Mouse (Mus musculus) spleen, adult 2 months (tissue): ENCODE measurements around the gene Lamp1. TPM values are rescaled to one million over a fixed set of nuclear protein-coding genes. Genes with fewer than 3 reads are reported as not detected.

Experiments used
- DNase-seq, 2 experiments: peaks; one replicate each; pipeline versions ENCODE4 v3.0.0 to v3.0.0-alpha.2; 2012 to 2021; ENCODE audit warnings: low spot score in 2 of 2, low read depth in 1 of 2
- H3K27ac ChIP-seq: fragments of 200-500 bp; 2 replicates; pipeline ENCODE4 v1.5.1; 2012; ENCODE audit warnings: low read length, inconsistent platforms; ENCODE audit not compliant: insufficient read depth
- H3K27me3 ChIP-seq: fragments of 200-500 bp; 2 replicates; pipeline ENCODE4 v1.6.1; 2012; ENCODE audit warnings: mild to moderate bottlenecking, moderate library complexity, low read length, inconsistent platforms; ENCODE audit not compliant: control insufficient read depth, insufficient read depth
- H3K36me3 ChIP-seq: fragments of 200-500 bp; 2 replicates; pipeline ENCODE4 v1.6.1; 2012; ENCODE audit warnings: mild to moderate bottlenecking, low read length, inconsistent platforms; ENCODE audit not compliant: control insufficient read depth, insufficient read depth
- H3K4me1 ChIP-seq: fragments of 200-500 bp; 2 replicates; pipeline ENCODE4 v1.6.1; 2011; ENCODE audit warnings: inconsistent platforms; ENCODE audit not compliant: control insufficient read depth, insufficient read depth, insufficient read length
- H3K4me3 ChIP-seq: fragments of 200-500 bp; 2 replicates; pipeline ENCODE4 v1.5.1; 2011; ENCODE audit warnings: mild to moderate bottlenecking, inconsistent platforms; ENCODE audit not compliant: insufficient read depth, insufficient read length; ENCODE audit errors: extremely low read depth
- CTCF ChIP-seq: fragments of 200-500 bp; IDR thresholded peaks from 2 replicates; pipeline ENCODE4 v1.5.1; 2011; ENCODE audit warnings: mild to moderate bottlenecking, inconsistent platforms; ENCODE audit not compliant: insufficient read depth, insufficient read length, insufficient replicate concordance; ENCODE audit errors: extremely low read depth
- POLR2A ChIP-seq: fragments of 200-500 bp; IDR thresholded peaks from 2 replicates; pipeline ENCODE4 v1.6.1; 2011; ENCODE audit warnings: low read depth, low read length, inconsistent platforms
- WGBS: fragments of 180-500 bp; shearing (Covaris S2); methylation state at CpG from one replicate; pipeline ENCODE4 v1.1.7; 2018; 5-methylcytosine and 5-hydroxymethylcytosine counted together
- polyA plus RNA-seq: library from polyadenylated mRNA; depleted of rRNA; stranded (reverse); fragments of >200 nt; gene quantifications from 2 replicates; pipeline ENCODE4 v1.2.3, GENCODE M21; 2012

The Lamp1 gene
- polyA plus RNA-seq, 1 experiment = 234 TPM

DNA sequence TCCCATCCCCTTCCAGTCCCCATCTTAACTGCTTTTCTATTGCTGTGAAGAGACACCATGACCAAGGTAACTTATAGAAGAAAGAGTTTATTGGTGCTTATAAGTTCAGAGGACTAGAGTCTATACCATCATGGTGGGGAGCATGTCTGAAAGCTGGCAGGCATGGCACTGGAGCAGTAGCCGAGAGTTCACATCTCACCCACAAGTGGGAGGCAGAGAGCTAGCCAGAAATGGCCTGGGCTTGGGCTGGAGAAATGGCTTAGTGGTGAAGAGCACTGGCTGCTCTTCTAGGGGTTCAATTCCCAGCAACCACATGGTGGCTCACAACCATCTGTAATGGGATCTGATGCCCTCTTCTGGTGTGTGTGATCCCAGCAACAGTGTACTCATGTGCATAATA, 44.5 kb downstream of the Lamp1 start:
- Histone ChIP-seq H3K36me3 (no peaks in the 10 kb centered on the region), H3K4me3 (no peak overlapping the region), H3K27me3 (peaks cover 12% of the 10 kb centered on the region), H3K4me1 (no peaks in the 10 kb centered on the region; the same call in none of the 2 replicates), H3K27ac (no peak overlapping the region)
- TF ChIP-seq POLR2A = no peak
- TF ChIP-seq CTCF = no peak
- no peak for DNase-seq
- WGBS = 58% methylated on average over 1 of the region's 1 CpGs

- 76% methylated on average over 12 of the region's 12 CpGs for WGBS
- H3K4me3 ChIP-seq = no peak overlapping the region
- no peaks in the 10 kb centered on the region for H3K36me3 ChIP-seq
- H3K27me3 ChIP-seq = peaks cover 11% of the 10 kb centered on the region
- H3K4me1 ChIP-seq = no peaks in the 10 kb centered on the region; the same call in none of the 2 replicates
- DNase-seq = no peak
- TF ChIP-seq CTCF (no peak), POLR2A (no peak)
- H3K27ac ChIP-seq = no peak overlapping the region
Observed at GRCm38 (mm10) chr8:13204371-13205140, 45.6 kb downstream of the Lamp1 start.

GRCm38 (mm10) chr8:13205311-13205710, 46.4 kb downstream of the Lamp1 start:
- Histone ChIP-seq H3K4me1 (no peaks in the 10 kb centered on the region; the same call in none of the 2 replicates), H3K27me3 (peaks cover 6% of the 10 kb centered on the region), H3K27ac (no peak overlapping the region), H3K36me3 (no peaks in the 10 kb centered on the region), H3K4me3 (no peak overlapping the region)
- no peak for DNase-seq
- TF ChIP-seq POLR2A = no peak
- no peak for TF ChIP-seq CTCF
- 94% methylated on average over 5 of the region's 5 CpGs for WGBS

GRCm38 (mm10) chr8:13206290-13206689, 47.3 kb downstream of the Lamp1 start:
- Histone ChIP-seq H3K36me3 (no peaks in the 10 kb centered on the region), H3K4me1 (no peaks in the 10 kb centered on the region), H3K27me3 (0 out of 2 replicates have a peak, but pooled peaks cover 2% of the 10 kb centered on the region), H3K27ac (no peak overlapping the region), H3K4me3 (no peak overlapping the region)
- 78% methylated on average over 5 of the region's 5 CpGs for WGBS
- TF ChIP-seq CTCF (no peak), POLR2A (no peak)
- no peak for DNase-seq

GRCm38 (mm10) chr8:13208627-13209355, 49.8 kb downstream of the Lamp1 start:
- H3K27me3 ChIP-seq = no peaks in the 10 kb centered on the region
- H3K4me1 ChIP-seq = peaks cover 8% of the 10 kb centered on the region; the same call in 1 of the 2 replicates
- no peak overlapping the region for H3K4me3 ChIP-seq
- TF ChIP-seq POLR2A = no peak
- no peak for TF ChIP-seq CTCF
- WGBS = 25% methylated on average over 6 of the region's 6 CpGs
- no peak overlapping the region for H3K27ac ChIP-seq
- H3K36me3 ChIP-seq = no peaks in the 10 kb centered on the region
- no peak for DNase-seq

GRCm38 (mm10) chr8:13209770-13210169, 50.8 kb downstream of the Lamp1 start:
- Histone ChIP-seq H3K27me3 (no peaks in the 10 kb centered on the region), H3K4me1 (peaks cover 14% of the 10 kb centered on the region; the same call in 1 of the 2 replicates), H3K4me3 (no peak overlapping the region), H3K36me3 (no peaks in the 10 kb centered on the region), H3K27ac (no peak overlapping the region)
- no peak for DNase-seq
- 85% methylated on average over 1 of the region's 1 CpGs for WGBS
- TF ChIP-seq POLR2A (no peak), CTCF (no peak)
